Mouse (Mus musculus) embryo, embryonic 9.5 days (tissue): Measurements from ENCODE around the gene Ghr.

Experiments
- DNase-seq: peaks from one replicate; pipeline ENCODE4 v3.0.0-alpha.2; 2017; ENCODE audit errors: extremely low spot score

The Ghr gene

GRCm38 (mm10) chr15:3383788-3384187 lies 199.5 kb downstream of the Ghr start:
- DNase-seq: no peak

GRCm38 (mm10) chr15:3381413-3381812 lies 201.9 kb downstream of the Ghr start:
- DNase-seq: no peak

- no peak for DNase-seq
Measured at GRCm38 (mm10) chr15:3368261-3368832, 214.9 kb downstream of the Ghr start.

- peak; percentile 8 for DNase-seq
Measured at GRCm38 (mm10) chr15:3356073-3356766, 227.1 kb downstream of the Ghr start.

- no peak for DNase-seq
Measured at GRCm38 (mm10) chr15:3353696-3354095, 229.6 kb downstream of the Ghr start.

- DNase-seq: no peak
Measured at GRCm38 (mm10) chr15:3349306-3350064, 233.8 kb downstream of the Ghr start.

- DNase-seq: no peak
Measured at GRCm38 (mm10) chr15:3346682-3347081, 236.6 kb downstream of the Ghr start.

GRCm38 (mm10) chr15:3344555-3344954 lies 238.7 kb downstream of the Ghr start:
- no peak for DNase-seq

GRCm38 (mm10) chr15:3341806-3342582 lies 241.3 kb downstream of the Ghr start:
- DNase-seq: no peak

GRCm38 (mm10) chr15:3339847-3340246 lies 243.4 kb downstream of the Ghr start:
- no peak for DNase-seq

GRCm38 (mm10) chr15:3332517-3332916 lies 250.8 kb downstream of the Ghr start:
- no peak for DNase-seq

GRCm38 (mm10) chr15:3331813-3332212 lies 251.5 kb downstream of the Ghr start:
- DNase-seq: no peak

GRCm38 (mm10) chr15:3330291-3330690 lies 253.0 kb downstream of the Ghr start:
- DNase-seq: no peak

- DNase-seq: no peak
Measured at GRCm38 (mm10) chr15:3323041-3323440, 260.3 kb downstream of the Ghr start.

- DNase-seq: no peak
Measured at GRCm38 (mm10) chr15:3319929-3320328, 263.4 kb downstream of the Ghr start.

- no peak for DNase-seq
Measured at GRCm38 (mm10) chr15:3316617-3317016, 266.7 kb downstream of the Ghr start.

- no peak for DNase-seq
Measured at GRCm38 (mm10) chr15:3312937-3313336, 270.4 kb downstream of the Ghr start.

- no peak for DNase-seq
Measured at GRCm38 (mm10) chr15:3309856-3310255, 273.4 kb downstream of the Ghr start.

- no peak for DNase-seq
Measured at GRCm38 (mm10) chr15:3303426-3303825, 279.9 kb downstream of the Ghr start, which contains the start of gene Ccdc152. Gene Ccdc152, minus strand, starts transcription at chr15:3303526.

- no peak for DNase-seq
Measured at GRCm38 (mm10) chr15:3300361-3301100, 282.8 kb downstream of the Ghr start.

GRCm38 (mm10) chr15:3297615-3298014 lies 285.7 kb downstream of the Ghr start:
- no peak for DNase-seq
